Mouse (Mus musculus) heart, adult 11 months (tissue): ENCODE results near the gene Tnfsf11.

Source experiments
- DNase-seq: peaks from one replicate; pipeline ENCODE4 v3.0.0; 2022

The Tnfsf11 gene

DNA sequence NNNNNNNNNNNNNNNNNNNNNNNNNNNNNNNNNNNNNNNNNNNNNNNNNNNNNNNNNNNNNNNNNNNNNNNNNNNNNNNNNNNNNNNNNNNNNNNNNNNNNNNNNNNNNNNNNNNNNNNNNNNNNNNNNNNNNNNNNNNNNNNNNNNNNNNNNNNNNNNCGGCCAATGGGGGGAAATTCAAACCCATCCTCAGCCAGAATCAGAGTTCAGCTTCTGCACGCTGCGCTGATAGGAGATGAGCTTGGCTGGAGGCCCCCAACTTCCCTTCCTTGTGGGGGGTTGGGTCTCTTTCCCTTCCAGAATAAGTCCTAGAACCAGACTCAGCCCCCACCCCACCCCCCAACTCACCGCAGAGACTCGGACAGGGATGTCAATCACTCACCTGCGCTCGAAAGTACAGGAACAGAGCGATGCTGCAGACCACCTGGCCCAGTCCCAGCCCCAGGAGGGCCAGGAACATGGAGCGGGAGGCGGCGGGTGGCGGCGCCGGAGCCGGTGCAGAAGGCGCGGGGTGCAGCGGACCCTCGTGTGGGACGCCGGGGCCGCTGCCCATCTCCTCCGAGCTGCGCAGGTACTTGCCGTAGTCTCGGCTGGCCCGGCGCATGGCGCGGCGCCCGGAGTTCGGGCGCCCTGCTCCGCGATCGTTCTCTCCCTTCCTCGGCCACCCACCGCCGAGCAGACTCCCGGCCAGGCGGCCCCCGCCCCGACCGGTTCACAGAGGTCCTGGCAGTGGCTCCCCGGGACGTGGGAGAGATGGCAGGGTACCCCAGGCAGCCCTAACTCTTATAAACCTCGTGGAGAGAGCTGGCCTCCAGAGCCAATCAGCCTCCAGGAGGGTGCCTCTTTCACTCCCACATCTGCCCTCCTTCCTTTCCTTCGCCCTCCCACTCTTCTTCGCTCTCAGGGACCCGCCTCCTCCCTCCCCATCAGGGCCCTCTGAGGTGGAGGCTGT, at the start of gene Tnfsf11:
TSS of gene Tnfsf11 (minus strand) at position 758 of the 952 bp plus-strand sequence.
- peak; percentile 88 for DNase-seq

GRCm38 (mm10) chr14:78356764-78357163, 48.9 kb upstream of the Tnfsf11 start:
- DNase-seq = no peak

DNA sequence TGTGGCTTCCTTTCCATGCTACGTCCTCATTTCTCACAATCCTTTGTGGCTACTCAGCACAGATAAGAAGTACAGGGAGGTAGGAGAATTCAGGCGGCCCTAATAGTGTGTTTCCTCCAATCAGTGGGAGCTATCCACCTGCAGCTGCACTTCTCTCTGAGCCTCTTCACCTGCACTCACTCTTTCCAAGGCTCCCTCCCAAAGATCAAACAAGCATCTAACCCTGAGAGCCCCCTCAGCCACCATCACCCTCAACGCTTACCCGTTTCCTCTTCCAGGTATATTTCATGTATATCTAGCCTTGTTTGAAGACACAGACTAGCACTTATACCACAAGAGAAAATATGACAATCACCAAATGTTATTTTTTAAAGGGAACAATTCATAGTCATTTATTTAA, 47.5 kb upstream of the Tnfsf11 start:
- no peak for DNase-seq

DNA sequence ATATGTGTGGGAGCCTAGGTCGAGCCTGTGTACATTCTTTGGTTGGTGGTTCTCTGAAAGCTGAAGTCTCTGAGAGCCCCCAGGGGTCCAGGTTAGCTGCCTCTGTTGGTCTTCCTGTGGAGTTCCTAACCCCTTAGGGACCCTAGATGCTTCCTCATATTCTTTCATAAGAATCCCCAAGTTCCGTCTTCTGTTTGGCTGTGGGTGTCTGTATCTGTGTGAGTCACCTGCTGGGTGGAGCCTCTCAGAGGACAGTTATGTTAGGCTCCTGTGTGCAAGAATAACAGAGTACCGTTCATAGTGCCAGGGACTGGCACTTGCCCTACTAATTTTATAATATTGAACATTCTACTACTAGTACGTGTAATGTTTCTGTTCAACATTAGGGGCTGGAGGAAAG, 45.0 kb upstream of the Tnfsf11 start:
- no peak for DNase-seq

DNA sequence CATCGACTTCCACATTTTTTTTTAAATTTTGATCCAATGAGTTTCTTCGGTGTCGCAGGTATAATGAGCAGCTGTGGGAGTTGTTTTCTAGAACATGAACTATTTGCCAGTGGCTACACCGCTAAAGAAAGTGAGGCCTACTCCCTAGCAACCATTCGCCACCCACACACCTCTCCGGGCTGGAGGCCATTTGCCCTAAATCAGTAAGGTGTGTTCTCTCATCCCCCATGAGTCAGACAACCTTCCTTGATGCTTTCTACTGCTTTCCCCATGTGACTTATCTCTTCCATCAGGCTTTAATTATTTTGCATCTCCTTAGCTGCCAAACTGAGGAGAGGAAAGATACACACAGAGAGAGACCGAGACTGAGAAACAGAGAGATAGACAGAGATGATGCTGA, 43.7 kb upstream of the Tnfsf11 start:
- DNase-seq = no peak

DNA sequence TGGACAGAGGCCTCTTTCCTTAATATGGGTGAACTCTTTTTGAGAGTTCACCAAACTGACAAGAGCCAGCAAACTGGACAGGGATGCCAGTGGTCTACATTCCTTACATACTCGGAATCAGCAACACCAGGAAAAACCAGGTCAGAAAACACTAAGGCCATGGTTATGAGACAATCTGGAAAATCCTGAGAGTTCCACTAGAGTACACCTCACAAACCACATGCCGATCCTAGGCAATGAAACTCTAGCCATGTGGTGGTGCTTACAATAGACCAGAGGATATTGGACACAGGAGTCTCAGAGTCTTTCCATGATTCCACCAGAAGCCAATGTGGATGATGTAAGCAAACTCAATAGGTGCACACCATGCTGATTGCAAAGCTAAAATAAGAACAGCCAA, 39.9 kb upstream of the Tnfsf11 start:
- DNase-seq = no peak

DNA sequence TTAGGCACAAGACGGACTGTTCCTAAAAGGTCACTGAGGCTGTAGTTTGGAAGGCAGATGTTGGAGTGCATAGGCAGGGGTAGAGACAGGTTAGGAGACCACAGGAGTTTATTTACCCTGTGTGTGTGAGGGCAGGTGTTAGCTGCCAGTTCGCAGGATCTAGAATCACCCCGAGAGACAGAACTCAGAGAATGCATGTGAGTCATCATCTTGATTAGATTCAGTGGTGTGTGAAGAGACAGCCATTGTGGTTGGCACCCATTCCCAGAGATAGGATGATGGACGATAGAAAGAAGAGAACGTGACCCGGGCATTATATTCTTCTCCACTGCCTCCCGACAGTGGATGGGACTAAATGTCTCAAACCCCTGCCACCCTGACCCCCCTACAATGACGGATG, 35.2 kb upstream of the Tnfsf11 start:
- peak; percentile 83 for DNase-seq

GRCm38 (mm10) chr14:78342146-78342545, 34.3 kb upstream of the Tnfsf11 start:
- DNase-seq = peak; percentile 68

DNA sequence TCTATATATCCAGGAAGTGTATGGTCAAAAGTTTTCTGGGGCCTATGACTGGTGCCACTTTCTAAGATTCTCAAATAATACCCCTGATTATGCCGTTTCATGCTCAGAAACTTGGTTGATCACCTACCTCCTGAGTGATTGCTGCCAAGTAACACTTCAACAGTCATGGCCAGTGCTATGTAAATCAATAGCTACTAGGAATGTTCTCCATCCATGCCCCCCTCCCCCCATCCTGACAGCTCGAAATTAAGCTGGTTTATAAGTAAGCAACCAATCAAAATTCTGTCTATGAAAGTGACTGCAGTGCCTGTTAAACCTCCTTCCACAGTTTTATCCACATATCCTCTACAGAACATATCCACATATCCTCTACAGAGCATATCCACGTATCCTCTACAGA, 25.5 kb upstream of the Tnfsf11 start:
- DNase-seq = no peak

GRCm38 (mm10) chr14:78331368-78331767, 23.5 kb upstream of the Tnfsf11 start:
- DNase-seq = no peak

GRCm38 (mm10) chr14:78330576-78331300, 22.9 kb upstream of the Tnfsf11 start:
- peak; percentile 79 for DNase-seq

DNA sequence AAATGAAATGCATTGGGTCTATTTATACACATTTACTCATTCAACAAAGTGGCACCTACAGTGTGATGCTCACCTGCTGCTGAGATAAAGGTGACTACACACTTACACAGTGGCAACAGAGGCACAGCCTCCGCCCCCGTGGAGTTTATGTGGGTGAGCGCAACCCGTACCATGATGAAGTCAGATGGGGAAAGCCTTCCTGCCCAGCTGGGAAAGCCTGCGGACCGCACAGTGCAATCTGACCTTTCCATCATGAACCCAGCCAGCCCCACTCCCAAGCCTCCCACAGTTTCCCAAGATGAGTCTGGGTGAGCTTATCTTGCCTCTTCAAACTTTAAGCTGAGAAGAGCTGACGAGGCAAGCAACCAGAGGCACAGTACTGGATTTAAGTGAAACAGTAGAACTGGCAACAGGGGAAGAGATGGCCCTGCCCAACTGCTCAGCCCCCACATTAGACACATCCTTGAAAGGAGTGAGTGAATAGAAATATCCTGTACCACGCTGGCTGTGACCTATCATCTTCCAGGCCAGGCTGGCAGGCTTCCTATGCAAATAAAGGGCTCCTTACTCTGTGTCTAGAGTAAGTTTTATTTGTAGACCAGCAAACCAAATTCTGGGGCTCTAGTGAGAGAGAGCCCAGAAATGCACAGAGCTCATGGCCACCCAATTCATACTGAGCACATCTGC, 22.1 kb upstream of the Tnfsf11 start:
- DNase-seq = peak; percentile 79

DNA sequence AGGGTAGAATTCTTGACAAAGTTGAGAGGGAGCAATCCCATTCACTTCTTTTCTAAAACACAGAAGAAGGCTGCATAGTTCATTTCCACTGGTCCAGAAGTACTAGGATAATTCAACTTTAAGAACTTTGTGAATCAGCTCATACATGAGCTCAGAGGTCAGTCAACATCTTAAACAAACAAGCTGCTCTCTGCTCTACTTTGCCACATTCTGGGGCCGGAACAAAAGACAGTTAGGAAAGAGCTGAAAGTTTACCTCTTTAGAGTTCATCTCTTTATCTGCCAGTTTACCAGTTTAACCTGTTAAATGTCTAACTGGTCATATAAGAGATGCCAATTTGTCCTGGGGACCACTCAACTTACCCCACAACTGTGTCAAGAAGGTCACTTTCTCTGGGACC, 15.5 kb upstream of the Tnfsf11 start:
- no peak for DNase-seq

- DNase-seq = peak; percentile 77
Observed at GRCm38 (mm10) chr14:78322916-78323315, 15.1 kb upstream of the Tnfsf11 start.

- peak; percentile 23 for DNase-seq
Observed at GRCm38 (mm10) chr14:78320248-78320647, 12.4 kb upstream of the Tnfsf11 start.

DNA sequence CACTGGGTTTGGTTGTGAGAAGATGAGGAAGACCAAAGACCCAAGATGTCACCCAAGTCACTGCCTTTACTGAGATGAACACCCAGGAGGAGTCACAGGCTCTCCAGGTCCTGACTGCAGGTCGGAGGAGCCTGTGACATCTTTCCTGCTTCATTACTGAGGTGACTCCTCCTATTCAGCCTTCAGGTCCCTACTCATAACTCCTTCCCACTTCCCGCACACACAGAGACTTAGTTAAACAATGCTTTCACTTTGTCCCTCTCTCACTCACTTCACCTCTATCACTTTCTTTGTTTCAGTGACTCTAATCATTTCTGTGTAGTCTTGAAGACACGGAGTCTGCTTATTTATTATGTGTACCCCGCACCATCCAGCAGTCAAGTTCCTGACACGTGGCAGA, 11.7 kb upstream of the Tnfsf11 start:
- DNase-seq = peak; percentile 18

DNA sequence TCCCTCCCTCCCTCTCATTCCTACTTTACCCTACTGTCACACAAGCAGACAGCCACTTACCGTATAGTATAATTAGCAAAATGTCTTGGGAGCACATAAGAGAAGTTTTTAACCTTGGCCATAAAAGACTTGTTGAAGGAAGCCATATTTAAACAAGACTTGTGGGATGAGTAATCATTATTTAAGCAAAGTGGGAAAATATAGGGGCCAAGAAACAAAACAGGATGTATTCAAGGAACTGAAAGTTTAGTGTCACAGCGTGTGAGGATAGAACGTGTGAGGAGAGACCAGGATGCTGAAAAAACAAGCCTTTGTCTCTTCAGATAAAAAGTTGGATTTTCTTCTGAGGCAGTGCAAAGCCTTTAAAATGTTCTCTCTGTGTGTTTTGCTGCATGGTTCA, 11.2 kb upstream of the Tnfsf11 start:
- peak; percentile 11 for DNase-seq

GRCm38 (mm10) chr14:78317623-78318022, 9.8 kb upstream of the Tnfsf11 start:
- no peak for DNase-seq

DNA sequence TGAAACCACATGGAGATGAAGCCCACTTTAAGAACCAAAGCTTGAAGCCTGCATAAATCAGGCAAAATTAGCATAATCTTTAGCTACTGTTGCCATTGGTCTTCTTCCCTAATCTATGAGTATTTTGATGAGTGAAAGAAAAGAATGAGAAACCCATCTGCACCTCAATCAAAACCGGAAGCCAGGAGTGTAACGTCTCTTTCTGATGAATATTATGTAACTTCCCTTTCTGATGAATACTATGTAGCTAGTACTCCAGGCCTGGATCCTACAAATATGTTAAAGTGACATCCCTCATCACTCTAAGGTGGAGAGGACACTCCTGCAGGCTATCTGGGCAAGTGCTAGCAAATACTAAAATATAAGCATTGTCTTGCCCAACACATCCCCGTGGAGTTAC, 6.9 kb downstream of the Tnfsf11 start:
- no peak for DNase-seq

GRCm38 (mm10) chr14:78292687-78293086, 15.2 kb downstream of the Tnfsf11 start:
- peak; percentile 55 for DNase-seq

- DNase-seq = peak; percentile 82
Observed at GRCm38 (mm10) chr14:78289912-78290523, 17.8 kb downstream of the Tnfsf11 start.

DNA sequence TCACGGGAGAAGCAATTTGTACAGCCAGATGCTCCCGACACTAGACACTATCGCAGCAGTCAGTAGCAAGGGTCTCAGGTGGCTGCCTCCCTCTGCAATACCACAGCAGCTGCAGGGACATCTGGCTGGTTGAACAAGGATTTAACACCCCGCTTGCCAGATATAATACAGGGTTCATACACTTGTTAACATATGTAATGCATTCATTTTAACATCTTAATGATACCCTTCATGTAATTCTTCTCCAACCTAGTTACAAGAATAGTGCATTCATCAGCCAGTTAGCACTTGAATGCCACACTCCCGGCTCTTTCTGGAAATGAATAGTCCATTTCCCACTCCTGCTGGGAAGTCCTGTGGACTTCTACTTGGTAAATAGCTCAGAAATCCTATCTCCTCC, 18.9 kb downstream of the Tnfsf11 start:
- peak; percentile 61 for DNase-seq
